Mouse (Mus musculus) ovary, adult 2 months (tissue): ENCODE measurements around the gene Tfap2c. TPM values are rescaled to one million over a fixed set of nuclear protein-coding genes. Genes with fewer than 3 reads are reported as not detected.

Experiments
- polyA plus RNA-seq: library from polyadenylated mRNA; depleted of rRNA; stranded (reverse); fragments of >200 nt; gene quantifications from 2 replicates; pipeline ENCODE4 v1.2.3, GENCODE M21; 2012; rRNA removed

The Tfap2c gene
- 1.6 TPM in 2 replicates for polyA plus RNA-seq

DNA sequence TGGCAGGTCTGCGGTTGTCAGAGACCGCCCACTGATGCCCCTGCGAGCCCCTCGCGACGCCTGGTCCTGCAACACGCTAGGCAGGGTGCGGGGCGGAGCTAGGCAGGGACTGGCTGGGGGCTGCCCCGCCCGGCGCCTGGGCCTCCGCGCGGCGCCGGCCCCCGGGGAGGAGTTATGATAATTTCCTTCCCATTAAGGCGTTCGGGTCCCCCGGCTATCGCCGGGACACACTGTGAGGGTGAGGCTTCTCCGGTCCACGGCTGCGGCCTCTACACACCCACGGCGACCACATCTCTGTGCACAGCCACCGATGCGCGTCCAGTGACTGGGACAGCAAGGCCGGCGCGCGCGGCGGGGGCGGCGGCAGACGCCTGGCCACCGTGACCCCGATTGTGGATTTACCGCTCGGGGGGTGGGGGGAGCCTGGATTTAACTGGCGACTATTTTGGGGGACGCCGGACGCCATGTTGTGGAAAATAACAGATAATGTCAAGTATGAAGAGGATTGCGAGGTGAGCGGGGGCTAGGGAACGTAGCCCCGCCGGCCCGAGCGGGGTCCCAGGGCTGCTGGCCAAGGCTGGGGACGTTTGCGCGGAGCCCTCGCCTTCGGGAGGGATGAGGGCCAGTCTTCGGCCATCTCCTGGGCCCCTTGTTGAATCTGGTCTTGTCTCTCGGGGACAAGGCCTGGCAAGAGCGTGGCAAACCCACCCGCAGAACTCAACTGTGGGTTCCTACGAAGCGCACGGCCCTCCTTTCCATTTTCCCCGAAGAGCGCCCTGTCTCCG lies at the start of gene Tfap2c:
Gene Tfap2c (plus strand): TSS at position 223 of the 785 bp plus-strand sequence.

Other genes with a start within 250 kb of the Tfap2c start
- gene Fam210b, start 204.0 kb upstream of the Tfap2c start, polyA plus RNA-seq: 19.1 and 22.1 TPM in 2 replicates
- 9.4 and 15.1 TPM in 2 replicates for gene Aurka, start 179.1 kb upstream of the Tfap2c start, polyA plus RNA-seq
- 49.2 and 58.7 TPM in 2 replicates for gene Cstf1, start 178.9 kb upstream of the Tfap2c start, polyA plus RNA-seq
- gene Cass4, start 155.8 kb upstream of the Tfap2c start, polyA plus RNA-seq: 0.38 and 0.39 TPM in 2 replicates
- 37.0 and 43.0 TPM in 2 replicates for gene Rtf2, start 109.0 kb upstream of the Tfap2c start, polyA plus RNA-seq
- not detected in 2 replicates for gene Gcnt7, start 91.0 kb upstream of the Tfap2c start, polyA plus RNA-seq
- gene Fam209, start 77.1 kb upstream of the Tfap2c start, polyA plus RNA-seq: 0.26 TPM in 1 of 2 replicates, not detected in the other